Mouse (Mus musculus) megakaryocyte-erythroid progenitor cell, adult 5-6 weeks (primary cell): ENCODE measurements around the gene Tbx5. TPM values are rescaled to one million over a fixed set of nuclear protein-coding genes. Genes with fewer than 3 reads are reported as not detected.
"Not testable (repeated sequence)": the region's sequence is repeated elsewhere in the genome, so short reads cannot be mapped to it uniquely, and the experiment has no call there.

Source experiments
- ATAC-seq: replicated peaks from 2 replicates; pipeline ENCODE4 v1.8.0; 2016; ENCODE audit warnings: mild to moderate bottlenecking, inconsistent platforms; ENCODE audit not compliant: severe bottlenecking, poor library complexity, low FRiP score, low TSS enrichment
- total RNA-seq, 2 experiments: library from RNA; stranded (forward) in 1 of 2; stranded (reverse) in 1 of 2; fragments of 200-1000, 215-1000 nt in 1 of 2; fragments of >200 nt in 1 of 2; fragmentation: Nextera tagmentation in 1 of 2; gene quantifications; 2 replicates each; pipeline ENCODE4 v1.2.3; 2014 to 2017

The Tbx5 gene
- total RNA-seq, 2 experiments from 2014 or later = not detected

GRCm38 (mm10) chr5:119896605-119897004 lies 64.1 kb downstream of the Tbx5 start:
- ATAC-seq = no peak

- ATAC-seq = no peak
These were observed 84.2 kb downstream of the Tbx5 start for GRCm38 (mm10) chr5:119916551-119917171.

- ATAC-seq = not testable (repeated sequence)
These were observed 85.9 kb downstream of the Tbx5 start for GRCm38 (mm10) chr5:119918381-119918780.

- ATAC-seq = no peak
These were observed 88.5 kb downstream of the Tbx5 start for GRCm38 (mm10) chr5:119920941-119921340.

GRCm38 (mm10) chr5:119922229-119922628 lies 89.8 kb downstream of the Tbx5 start:
- ATAC-seq = no peak

Other genes starting within 250 kb of the Tbx5 start
- gene Tbx3, start 162.0 kb upstream of the Tbx5 start, total RNA-seq (2014; fragmentation: Nextera tagmentation) = not detected in 2 replicates
- gene Tbx3, start 162.0 kb upstream of the Tbx5 start, total RNA-seq (2017) = not detected in 2 replicates